Mouse (Mus musculus) liver, embryonic 15.5 days (tissue): ENCODE results near the gene Fmo1. TPM values are rescaled to one million over a fixed set of nuclear protein-coding genes. Genes with fewer than 3 reads are reported as not detected.

Source experiments
- ATAC-seq: fragments of 200-750 bp; cut with Nextera tagmentation; 2 replicates; pipeline ENCODE4 v1.8.0; 2017; ENCODE audit warnings: moderate number of reproducible peaks, mild to moderate bottlenecking, moderate library complexity; ENCODE audit not compliant: insufficient read depth
- H3K27ac ChIP-seq: fragments of 300-500 bp; sonication (generic); replicated peaks from 2 replicates; pipeline ENCODE4 v1.5.1; 2015; ENCODE audit warnings: mild to moderate bottlenecking, inconsistent platforms
- H3K27me3 ChIP-seq: fragments of 300-500 bp; sonication (generic); 2 replicates; pipeline ENCODE4 v1.6.1; 2015; ENCODE audit warnings: mild to moderate bottlenecking, inconsistent platforms
- H3K36me3 ChIP-seq: fragments of 300-500 bp; sonication (generic); replicated peaks from 2 replicates; pipeline ENCODE4 v1.6.1; 2015; ENCODE audit warnings: moderate library complexity, mild to moderate bottlenecking, inconsistent platforms
- H3K4me1 ChIP-seq: fragments of 300-500 bp; sonication (generic); replicated peaks from 2 replicates; pipeline ENCODE4 v1.6.1; 2015; ENCODE audit warnings: inconsistent platforms
- H3K4me2 ChIP-seq: fragments of 300-500 bp; sonication (generic); 2 replicates; pipeline ENCODE4 v1.6.1; 2015; ENCODE audit warnings: moderate library complexity, mild to moderate bottlenecking, inconsistent platforms
- H3K4me3 ChIP-seq: fragments of 300-500 bp; sonication (generic); replicated peaks from 2 replicates; pipeline ENCODE4 v1.5.1; 2015; ENCODE audit warnings: mild to moderate bottlenecking, inconsistent platforms
- H3K9ac ChIP-seq: fragments of 300-500 bp; sonication (generic); 2 replicates; pipeline ENCODE4 v1.6.1; 2015; ENCODE audit warnings: moderate library complexity, mild to moderate bottlenecking, inconsistent platforms
- H3K9me3 ChIP-seq: fragments of 300-500 bp; sonication (generic); replicated peaks from 2 replicates; pipeline ENCODE4 v1.6.1; 2016; ENCODE audit warnings: inconsistent platforms
- whole genome bisulfite sequencing: fragments of 180-500 bp; shearing (Covaris S2); methylation state at CpG from one replicate; pipeline ENCODE4 v1.1.7; 2015; ENCODE audit warnings: mixed read lengths; ENCODE audit not compliant: insufficient replicate concordance; 5-methylcytosine and 5-hydroxymethylcytosine counted together
- polyA plus RNA-seq: library from polyadenylated mRNA; unstranded; fragments of >200 nt; fragmentation: Nextera tagmentation; extraction: Ambion mirVana; gene quantifications from 2 replicates; pipeline ENCODE4 v1.2.1, GENCODE M21; 2015

Gene Fmo1
- polyA plus RNA-seq, 1 experiment from 2014 or later: 29.4 TPM

DNA sequence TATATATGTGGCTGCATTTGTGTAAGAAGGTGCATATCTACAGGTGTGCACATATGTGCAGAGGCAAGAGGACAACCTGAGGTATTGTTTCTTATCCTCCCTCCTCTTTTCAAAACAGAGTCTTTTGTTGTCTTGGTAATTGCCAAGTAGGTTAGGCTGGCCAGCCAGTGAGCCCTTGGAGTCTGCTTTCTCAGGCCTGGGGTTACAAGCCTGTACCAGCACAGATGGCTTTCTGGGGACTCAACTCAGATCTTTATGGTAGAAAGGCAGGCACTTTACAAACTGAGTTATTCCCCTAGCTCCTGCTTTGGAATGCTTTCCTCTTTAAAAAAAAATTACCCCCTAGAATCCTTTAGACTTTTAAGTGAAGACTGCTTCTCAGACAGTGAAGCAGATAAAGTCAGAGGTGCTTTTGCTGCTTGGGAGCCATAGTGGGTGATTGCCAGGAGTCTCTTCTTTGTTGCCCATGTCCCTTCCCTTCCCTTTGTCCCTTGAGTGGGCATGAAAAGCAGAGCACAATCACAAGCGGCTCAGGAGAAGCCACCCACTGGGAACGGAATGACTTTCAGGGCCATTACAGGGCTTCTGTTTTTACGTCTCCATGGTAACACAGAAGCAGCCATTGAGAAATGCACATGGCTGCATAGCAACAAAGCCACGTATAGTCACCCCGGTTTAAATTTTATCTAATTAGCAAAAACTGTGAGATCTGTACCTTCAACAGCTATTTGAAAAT is 34.4 kb downstream of the Fmo1 start:
- Histone ChIP-seq H3K9me3 (no peaks in the 10 kb centered on the region), H3K4me2 (no peak overlapping the region), H3K9ac (no peak overlapping the region), H3K36me3 (no peaks in the 10 kb centered on the region; the same call in 1 of the 2 replicates), H3K27ac (no peak overlapping the region), H3K27me3 (no peaks in the 10 kb centered on the region), H3K4me3 (no peak overlapping the region), H3K4me1 (no peaks in the 10 kb centered on the region)
- ATAC-seq: no peak
- 37% methylated on average over 5 of the region's 5 CpGs for WGBS

DNA sequence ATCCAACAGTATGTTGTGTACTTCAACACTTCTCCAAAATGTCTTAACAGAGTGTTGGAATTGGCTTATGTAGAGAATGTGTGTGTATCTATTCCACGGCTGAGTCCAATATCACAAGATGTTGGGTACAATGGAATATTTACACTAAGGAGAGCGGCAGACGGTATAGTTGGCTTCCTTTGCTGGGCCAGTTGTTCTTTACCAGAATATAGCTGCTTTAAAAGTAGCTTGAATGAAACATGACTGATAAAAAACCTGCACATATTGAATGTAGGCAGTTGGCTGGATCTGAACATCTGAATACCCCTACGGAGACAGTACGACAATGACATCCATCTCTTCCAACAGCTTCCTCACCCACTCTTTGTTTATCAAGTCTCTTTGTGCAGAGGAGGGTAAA is 47.1 kb downstream of the Fmo1 start:
- Histone ChIP-seq H3K27me3 (no peaks in the 10 kb centered on the region), H3K4me2 (no peak overlapping the region), H3K36me3 (no peaks in the 10 kb centered on the region), H3K27ac (no peak overlapping the region), H3K4me3 (no peak overlapping the region), H3K9me3 (no peaks in the 10 kb centered on the region), H3K4me1 (peaks cover 4% of the 10 kb centered on the region; the same call in 1 of the 2 replicates), H3K9ac (no peak overlapping the region)
- ATAC-seq: no peak
- WGBS: 74% methylated on average over 5 of the region's 5 CpGs

DNA sequence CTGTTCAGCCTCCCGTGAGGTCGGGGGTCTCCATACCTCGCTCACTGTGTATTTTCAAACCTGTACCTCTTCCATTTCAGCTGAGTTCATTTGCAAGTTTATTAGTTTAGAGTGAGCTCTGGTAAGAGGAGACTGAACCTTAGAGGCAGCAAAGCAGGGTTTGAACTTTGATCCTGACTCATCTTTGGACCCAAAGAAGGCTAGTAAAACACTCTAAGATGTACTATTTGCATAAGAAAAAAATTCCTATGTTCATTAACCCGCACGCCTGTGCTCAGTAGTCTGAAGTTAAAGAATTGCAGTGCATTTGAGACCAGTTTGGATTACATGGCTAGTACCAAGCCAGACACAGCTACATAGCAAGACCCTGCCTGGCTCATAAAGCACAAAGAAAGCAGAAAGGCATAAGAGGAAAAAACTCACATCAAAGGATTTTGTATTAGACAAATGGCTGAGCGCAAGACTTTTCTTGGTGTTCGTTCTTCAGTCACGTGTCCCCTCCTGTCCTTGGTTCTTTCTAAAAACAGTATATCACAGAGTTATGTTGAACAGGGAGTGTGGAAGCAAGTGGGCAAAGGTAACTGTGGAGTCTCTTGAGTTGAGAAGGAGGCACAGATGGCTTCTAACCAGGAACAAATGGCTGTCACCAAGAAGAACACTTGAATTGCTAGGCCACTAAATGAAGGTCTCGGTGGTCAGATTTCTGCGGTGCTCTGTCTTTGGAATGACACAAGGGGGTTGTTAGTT is 50.9 kb downstream of the Fmo1 start:
- H3K9ac ChIP-seq: no peak overlapping the region

DNA sequence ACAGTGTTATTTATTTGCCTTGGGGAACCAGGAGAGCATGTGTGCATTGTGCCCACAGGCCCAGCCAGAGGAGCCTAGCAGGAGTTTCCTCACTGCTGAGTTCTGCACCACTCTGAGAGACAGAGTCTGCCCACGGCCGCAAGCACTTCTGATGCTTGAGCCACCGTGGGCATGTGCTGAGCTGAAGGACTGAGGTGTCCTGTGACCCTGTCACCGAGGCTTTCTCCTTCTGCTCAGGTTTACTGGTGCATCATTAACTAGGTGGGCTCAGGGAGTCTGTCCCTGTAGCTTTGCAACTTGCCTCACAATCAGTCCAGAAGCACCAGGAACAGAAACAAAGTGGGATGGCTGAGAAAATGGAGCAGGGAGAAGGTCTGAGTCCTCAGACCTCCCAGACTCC is 51.5 kb downstream of the Fmo1 start:
- no peak overlapping the region for H3K27ac ChIP-seq
- 0 out of 2 replicates have a peak, but pooled peaks have one; percentile 28 for ATAC-seq
- H3K4me3 ChIP-seq: no peak overlapping the region
- H3K4me2 ChIP-seq: no peak overlapping the region
- no peaks in the 10 kb centered on the region for H3K36me3 ChIP-seq
- H3K27me3 ChIP-seq: no peaks in the 10 kb centered on the region
- 61% methylated on average over 4 of the region's 4 CpGs for WGBS
- no peak overlapping the region for H3K9ac ChIP-seq
- no peaks in the 10 kb centered on the region for H3K9me3 ChIP-seq
- peaks cover 4% of the 10 kb centered on the region; the same call in 1 of the 2 replicates for H3K4me1 ChIP-seq

More for the DNA sequence above, 50.9 kb downstream of the Fmo1 start:
- Histone ChIP-seq H3K4me1 (peaks cover 4% of the 10 kb centered on the region; the same call in 1 of the 2 replicates), H3K27ac (no peak overlapping the region), H3K36me3 (no peaks in the 10 kb centered on the region), H3K4me2 (no peak overlapping the region), H3K27me3 (no peaks in the 10 kb centered on the region), H3K4me3 (no peak overlapping the region), H3K9me3 (no peaks in the 10 kb centered on the region)
- 68% methylated on average over 10 of the region's 10 CpGs for WGBS
- no peak for ATAC-seq

DNA sequence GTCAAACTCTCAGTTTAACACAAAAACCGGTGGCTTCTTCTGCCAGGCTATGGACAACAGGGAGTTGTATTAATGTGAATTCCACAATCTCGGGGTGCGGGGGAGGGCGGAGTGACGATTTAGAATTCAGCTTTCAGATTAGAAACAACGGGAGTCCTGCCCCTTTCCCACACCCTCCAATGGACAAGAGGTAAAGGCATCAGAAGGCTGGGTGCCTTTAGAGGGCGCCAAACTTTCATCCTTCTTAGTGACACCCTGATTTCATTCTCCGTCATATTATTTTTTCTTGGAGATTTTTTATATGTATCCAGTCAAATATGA is 52.6 kb downstream of the Fmo1 start, which contains the start of gene Fmo4:
TSS of gene Fmo4 (minus strand) at position 137 of the 321 bp plus-strand sequence.
- H3K9ac ChIP-seq: no peak within 1 kb of the TSS
- no peaks in the 10 kb centered on the region for H3K27me3 ChIP-seq
- no peaks in the 10 kb centered on the region for H3K9me3 ChIP-seq
- no peak within 1 kb of the TSS for H3K27ac ChIP-seq
- peak within 1 kb of the TSS; percentile 33 for H3K4me2 ChIP-seq
- ATAC-seq: no peak
- H3K4me1 ChIP-seq: peaks cover 4% of the 10 kb centered on the region; the same call in 1 of the 2 replicates
- H3K36me3 ChIP-seq: no peaks in the 10 kb centered on the region
- WGBS: 30% methylated on average over 8 of the region's 8 CpGs
- H3K4me3 ChIP-seq: no peak within 1 kb of the TSS

DNA sequence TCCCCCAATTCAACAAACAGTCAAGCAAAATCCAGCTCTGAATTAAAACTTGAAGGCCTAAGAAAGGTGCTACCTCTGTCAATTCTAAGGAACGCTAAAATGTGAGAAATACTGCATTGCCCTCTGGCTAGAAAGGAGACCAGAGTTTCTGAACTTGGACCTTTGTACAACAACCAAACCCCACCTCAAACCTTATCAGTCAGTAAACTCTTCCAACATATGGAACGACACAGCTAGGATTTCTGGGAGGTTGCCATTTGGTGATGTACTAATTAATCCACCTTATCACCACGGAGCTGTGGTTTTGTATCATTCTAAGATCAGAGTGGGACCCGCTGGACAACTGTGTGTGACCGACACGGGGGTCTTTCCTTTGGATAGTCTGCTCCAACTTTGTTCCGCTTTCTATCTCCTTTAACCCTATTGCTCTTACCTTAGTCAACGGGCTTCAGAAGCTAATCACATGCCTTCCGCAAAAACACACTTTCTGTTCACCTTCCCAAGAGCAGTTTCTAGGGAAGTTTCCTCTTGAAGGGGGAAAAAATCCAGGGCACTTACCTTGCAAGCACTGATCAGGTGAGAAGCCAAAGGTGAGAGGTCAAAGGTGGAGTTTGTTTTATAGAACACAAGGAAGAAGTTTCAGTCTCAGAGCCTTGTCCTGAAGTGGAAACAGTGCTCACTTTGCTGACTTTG is 53.1 kb downstream of the Fmo1 start:
- Histone ChIP-seq H3K9ac (no peak overlapping the region), H3K4me2 (peak overlapping the region; percentile 33), H3K27ac (no peak overlapping the region), H3K36me3 (no peaks in the 10 kb centered on the region), H3K4me3 (no peak overlapping the region), H3K9me3 (no peaks in the 10 kb centered on the region), H3K27me3 (no peaks in the 10 kb centered on the region), H3K4me1 (peaks cover 4% of the 10 kb centered on the region; the same call in 1 of the 2 replicates)
- ATAC-seq: no peak
- 67% methylated on average over 9 of the region's 9 CpGs for WGBS

DNA sequence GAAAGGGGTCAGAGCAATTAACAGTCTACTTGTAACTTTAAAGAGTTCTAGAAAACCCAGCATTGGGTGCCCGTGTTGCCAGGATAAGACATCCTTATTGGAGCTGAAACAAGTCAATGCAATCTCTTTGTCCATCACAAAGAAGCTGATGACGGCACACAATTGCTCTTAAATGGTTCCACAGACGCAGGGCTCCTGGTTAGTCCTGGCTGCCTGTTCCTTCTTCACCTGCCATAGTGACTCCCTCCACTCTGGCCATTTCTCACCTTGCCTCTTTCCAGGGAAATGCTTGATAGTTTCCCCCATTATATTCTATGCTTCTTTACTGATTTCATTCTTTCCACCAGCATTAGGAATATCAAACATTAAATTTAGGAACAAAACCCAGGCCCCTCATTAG is 57.9 kb downstream of the Fmo1 start:
- H3K4me2 ChIP-seq: no peak overlapping the region

DNA sequence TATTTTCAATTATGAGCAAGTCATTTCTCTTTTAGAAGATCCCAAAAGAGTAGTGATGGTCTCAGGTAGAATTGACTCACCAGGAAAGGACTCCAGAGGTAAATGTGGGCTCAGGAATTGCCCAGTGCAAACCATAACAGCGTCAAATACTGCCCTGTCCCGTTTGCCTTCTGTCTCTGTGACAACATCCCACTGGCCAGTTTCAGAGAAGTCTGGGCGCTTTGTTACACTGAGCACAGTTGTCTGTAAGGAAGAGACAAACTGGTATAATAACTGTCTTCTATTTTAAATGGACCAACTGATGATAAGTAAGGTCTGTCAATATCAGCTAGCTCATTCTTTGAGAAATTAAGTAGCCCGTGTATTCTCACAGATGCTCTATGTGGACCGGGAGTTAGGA is 59.0 kb downstream of the Fmo1 start:
- Histone ChIP-seq H3K9ac (no peak overlapping the region), H3K27ac (no peak overlapping the region), H3K27me3 (no peaks in the 10 kb centered on the region), H3K9me3 (no peaks in the 10 kb centered on the region), H3K4me1 (no peaks in the 10 kb centered on the region), H3K4me3 (no peak overlapping the region), H3K4me2 (no peak overlapping the region), H3K36me3 (no peaks in the 10 kb centered on the region)
- 68% methylated on average over 5 of the region's 5 CpGs for WGBS
- ATAC-seq: no peak

More for the DNA sequence above, 57.9 kb downstream of the Fmo1 start:
- Histone ChIP-seq H3K27me3 (no peaks in the 10 kb centered on the region), H3K9me3 (no peaks in the 10 kb centered on the region), H3K9ac (no peak overlapping the region), H3K4me1 (no peaks in the 10 kb centered on the region), H3K27ac (no peak overlapping the region), H3K4me3 (no peak overlapping the region), H3K36me3 (no peaks in the 10 kb centered on the region)
- 60% methylated on average over 3 of the region's 3 CpGs for WGBS
- ATAC-seq: no peak

DNA sequence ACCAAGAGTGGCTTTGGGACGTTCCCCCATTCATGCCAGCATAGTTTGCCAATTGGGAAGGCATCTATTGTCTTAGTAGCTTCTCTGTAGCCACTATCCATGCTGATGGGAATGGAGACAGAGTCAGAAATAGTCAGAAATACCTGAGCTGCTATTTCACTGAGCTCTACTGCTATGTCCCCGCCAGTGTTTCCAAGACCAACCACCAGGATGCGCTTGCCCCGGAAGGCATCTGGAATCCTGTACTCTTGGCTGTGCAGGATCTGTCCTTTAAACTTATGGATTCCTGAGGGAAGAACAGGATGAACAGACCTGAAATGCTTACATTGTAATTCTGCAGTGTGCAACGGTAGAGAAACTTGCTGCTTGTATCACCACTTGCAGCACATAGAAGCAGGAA is 61.4 kb downstream of the Fmo1 start:
- 44% methylated on average over 5 of the region's 5 CpGs for WGBS

DNA sequence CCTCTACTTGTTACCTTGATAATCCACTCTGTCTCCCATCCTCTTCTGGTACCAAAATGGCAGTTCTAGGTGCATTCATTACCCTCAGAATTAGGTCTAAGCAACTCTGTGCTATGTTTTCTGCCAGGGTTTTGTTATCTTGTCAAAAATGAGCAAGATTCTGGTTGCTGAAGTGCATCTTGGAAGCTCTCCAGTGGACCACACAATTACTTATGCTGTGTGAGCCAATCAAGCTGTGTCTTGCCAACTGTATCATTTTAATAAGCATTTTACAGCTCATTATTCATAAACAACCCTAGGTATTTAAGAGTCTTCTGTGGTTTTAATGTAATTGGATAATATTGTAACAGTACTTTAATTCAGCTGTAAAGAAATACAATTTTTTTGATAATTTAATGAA is 70.0 kb downstream of the Fmo1 start:
- Histone ChIP-seq H3K4me1 (no peaks in the 10 kb centered on the region), H3K4me2 (no peak overlapping the region), H3K4me3 (no peak overlapping the region), H3K27ac (no peak overlapping the region), H3K9ac (no peak overlapping the region), H3K27me3 (no peaks in the 10 kb centered on the region), H3K36me3 (no peaks in the 10 kb centered on the region), H3K9me3 (no peaks in the 10 kb centered on the region)
- ATAC-seq: no peak

More for the DNA sequence above, 61.4 kb downstream of the Fmo1 start:
- H3K4me2 ChIP-seq: no peak overlapping the region
- no peaks in the 10 kb centered on the region for H3K9me3 ChIP-seq
- H3K4me1 ChIP-seq: no peaks in the 10 kb centered on the region
- H3K27me3 ChIP-seq: no peaks in the 10 kb centered on the region
- H3K36me3 ChIP-seq: no peaks in the 10 kb centered on the region
- no peak for ATAC-seq
- no peak overlapping the region for H3K9ac ChIP-seq
- H3K4me3 ChIP-seq: no peak overlapping the region
- no peak overlapping the region for H3K27ac ChIP-seq
